Mouse (Mus musculus) forebrain, embryonic 12.5 days (tissue): ENCODE results near the gene Bid. TPM values are rescaled to one million over a fixed set of nuclear protein-coding genes. Genes with fewer than 3 reads are reported as not detected.
"Not testable (repeated sequence)": the region's sequence is repeated elsewhere in the genome, so short reads cannot be mapped to it uniquely, and the experiment has no call there.

Source experiments
- ATAC-seq: fragments of 200-750 bp; cut with Nextera tagmentation; 2 replicates; pipeline ENCODE4 v1.8.0; 2017; ENCODE audit warnings: moderate TSS enrichment; ENCODE audit not compliant: low FRiP score
- H3K27ac ChIP-seq: fragments of 300-500 bp; sonication (generic); 2 replicates; pipeline ENCODE4 v1.5.1; 2016; ENCODE audit warnings: mild to moderate bottlenecking
- H3K27me3 ChIP-seq: fragments of 300-500 bp; sonication (generic); 2 replicates; pipeline ENCODE4 v1.6.1; 2016; ENCODE audit warnings: mild to moderate bottlenecking
- H3K36me3 ChIP-seq: fragments of 300-500 bp; sonication (generic); replicated peaks from 2 replicates; pipeline ENCODE4 v1.6.1; 2016; ENCODE audit warnings: mild to moderate bottlenecking
- H3K4me1 ChIP-seq: fragments of 300-500 bp; sonication (generic); 2 replicates; pipeline ENCODE4 v1.6.1; 2016
- H3K4me2 ChIP-seq: fragments of 300-500 bp; sonication (generic); 2 replicates; pipeline ENCODE4 v1.6.1; 2016; ENCODE audit warnings: mild to moderate bottlenecking, moderate library complexity
- H3K4me3 ChIP-seq: fragments of 300-500 bp; sonication (generic); replicated peaks from 2 replicates; pipeline ENCODE4 v1.5.1; 2016; ENCODE audit warnings: mild to moderate bottlenecking
- H3K9ac ChIP-seq: fragments of 300-500 bp; sonication (generic); 2 replicates; pipeline ENCODE4 v1.6.1; 2016; ENCODE audit warnings: mild to moderate bottlenecking
- H3K9me3 ChIP-seq: fragments of 300-500 bp; sonication (generic); 2 replicates; pipeline ENCODE4 v1.6.1; 2016
- WGBS: fragments of 180-500 bp; shearing (Covaris S2); methylation state at CpG from one replicate; pipeline ENCODE4 v1.1.7; 2016; 5-methylcytosine and 5-hydroxymethylcytosine counted together
- polyA plus RNA-seq: library from polyadenylated mRNA; unstranded; fragments of >200 nt; fragmentation: Nextera tagmentation; extraction: Ambion mirVana; gene quantifications from 2 replicates; pipeline ENCODE4 v1.2.1, GENCODE M21; 2016

Gene Bid
- polyA plus RNA-seq, 1 experiment from 2014 or later = 15.6 TPM

DNA sequence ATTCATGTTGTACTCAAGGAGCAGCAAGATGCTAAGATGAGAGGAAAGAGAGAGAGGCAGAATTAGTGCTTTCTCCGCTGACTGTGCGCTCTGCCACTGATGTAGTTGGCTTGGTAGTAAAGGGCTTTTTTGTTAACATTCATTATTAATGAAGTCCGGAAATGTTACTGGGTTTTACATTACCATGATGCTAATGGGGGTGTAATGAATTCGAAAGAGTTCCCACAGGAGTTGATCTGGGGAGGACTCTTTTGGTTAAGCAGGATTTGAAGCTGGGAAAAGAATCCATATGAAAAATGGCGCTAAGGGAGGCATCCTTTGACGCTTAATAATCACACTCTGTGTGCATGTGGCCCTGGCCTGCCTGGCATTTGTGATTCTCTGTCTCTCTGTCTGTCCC, 32.2 kb downstream of the Bid start:
- Histone ChIP-seq H3K4me3 (no peak overlapping the region), H3K27me3 (no peaks in the 10 kb centered on the region), H3K9ac (no peak overlapping the region), H3K27ac (no peak overlapping the region), H3K36me3 (peaks cover 61% of the 10 kb centered on the region), H3K4me1 (no peaks in the 10 kb centered on the region), H3K4me2 (no peak overlapping the region), H3K9me3 (0 out of 2 replicates have a peak, but pooled peaks cover 2% of the 10 kb centered on the region)
- ATAC-seq = no peak
- 82% methylated on average over 6 of the region's 6 CpGs for WGBS

DNA sequence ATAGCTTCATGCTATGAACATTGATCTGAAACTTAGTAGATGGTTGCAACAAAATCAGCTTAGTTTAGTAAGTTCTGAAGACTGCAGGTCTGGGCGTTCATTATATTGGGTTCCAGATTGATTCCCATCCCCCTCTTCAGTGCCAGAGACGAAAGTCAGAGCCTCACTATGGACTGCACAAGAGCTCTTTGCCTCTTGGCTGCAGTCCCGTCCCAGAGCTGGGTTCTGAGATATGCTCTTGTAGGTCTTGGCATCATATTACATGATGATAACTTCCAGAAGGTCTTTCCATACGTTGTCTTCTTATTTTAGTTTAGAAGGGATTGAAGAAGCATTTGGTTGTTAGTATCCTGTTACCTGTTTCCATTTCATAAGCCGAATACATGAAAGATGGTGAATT, 37.6 kb downstream of the Bid start:
- ATAC-seq = no peak
- H3K27me3 ChIP-seq = no peaks in the 10 kb centered on the region
- 88% methylated on average over 5 of the region's 5 CpGs for WGBS

DNA sequence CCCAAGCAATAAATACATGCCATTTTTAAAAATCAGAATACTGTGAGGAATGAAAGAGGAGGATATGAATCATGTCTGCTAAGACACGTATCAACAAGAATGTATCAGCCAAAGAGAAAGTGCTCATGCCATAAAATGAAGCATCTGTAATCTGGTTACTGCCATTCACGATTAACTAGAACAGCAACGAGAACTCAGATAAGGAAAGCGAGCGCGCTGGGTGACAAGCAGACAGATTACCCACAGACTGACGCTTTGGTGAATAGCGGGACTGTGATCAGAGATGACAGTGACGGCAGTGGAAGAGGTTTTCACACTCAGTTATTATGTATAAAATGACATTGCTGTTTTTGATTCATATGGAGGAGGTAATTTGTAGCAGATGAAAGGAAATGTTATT, 42.8 kb downstream of the Bid start:
- peaks cover 21% of the 10 kb centered on the region for H3K36me3 ChIP-seq
- H3K27me3 ChIP-seq = no peaks in the 10 kb centered on the region
- ATAC-seq = no peak
- no peaks in the 10 kb centered on the region for H3K4me1 ChIP-seq
- H3K27ac ChIP-seq = no peak overlapping the region
- H3K4me3 ChIP-seq = no peak overlapping the region
- 88% methylated on average over 9 of the region's 9 CpGs for WGBS
- H3K4me2 ChIP-seq = no peak overlapping the region
- H3K9ac ChIP-seq = no peak overlapping the region
- no peaks in the 10 kb centered on the region for H3K9me3 ChIP-seq

More for the DNA sequence above, 37.6 kb downstream of the Bid start:
- Histone ChIP-seq H3K36me3 (peaks cover 61% of the 10 kb centered on the region), H3K4me2 (no peak overlapping the region), H3K4me3 (no peak overlapping the region), H3K4me1 (no peaks in the 10 kb centered on the region), H3K9me3 (0 out of 2 replicates have a peak, but pooled peaks cover 2% of the 10 kb centered on the region), H3K9ac (no peak overlapping the region), H3K27ac (no peak overlapping the region)

DNA sequence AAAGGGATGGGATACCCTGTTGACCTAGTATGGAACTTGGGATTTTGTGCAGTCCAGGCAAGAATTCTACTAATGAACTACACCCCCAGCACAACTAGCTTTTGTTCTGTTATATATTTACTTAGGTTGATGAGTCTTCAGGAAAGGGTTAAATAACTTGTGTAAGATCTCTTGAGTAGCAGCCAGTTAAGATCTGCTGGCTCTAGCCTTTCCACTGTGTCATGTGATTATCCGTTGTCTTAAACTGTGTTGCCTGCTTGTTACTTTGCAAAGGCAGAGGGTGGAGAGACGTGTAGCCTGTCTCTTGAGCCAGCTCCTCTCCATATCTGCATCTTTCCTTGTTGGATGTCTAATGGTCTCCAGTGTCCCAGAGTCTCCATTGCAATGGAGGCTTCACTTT, 45.4 kb downstream of the Bid start:
- Histone ChIP-seq H3K4me2 (no peak overlapping the region), H3K27ac (no peak overlapping the region), H3K4me3 (no peak overlapping the region), H3K9me3 (no peaks in the 10 kb centered on the region), H3K4me1 (no peaks in the 10 kb centered on the region), H3K27me3 (no peaks in the 10 kb centered on the region), H3K9ac (no peak overlapping the region), H3K36me3 (peaks cover 10% of the 10 kb centered on the region)
- no peak for ATAC-seq
- WGBS = 81% methylated on average over 2 of the region's 2 CpGs

DNA sequence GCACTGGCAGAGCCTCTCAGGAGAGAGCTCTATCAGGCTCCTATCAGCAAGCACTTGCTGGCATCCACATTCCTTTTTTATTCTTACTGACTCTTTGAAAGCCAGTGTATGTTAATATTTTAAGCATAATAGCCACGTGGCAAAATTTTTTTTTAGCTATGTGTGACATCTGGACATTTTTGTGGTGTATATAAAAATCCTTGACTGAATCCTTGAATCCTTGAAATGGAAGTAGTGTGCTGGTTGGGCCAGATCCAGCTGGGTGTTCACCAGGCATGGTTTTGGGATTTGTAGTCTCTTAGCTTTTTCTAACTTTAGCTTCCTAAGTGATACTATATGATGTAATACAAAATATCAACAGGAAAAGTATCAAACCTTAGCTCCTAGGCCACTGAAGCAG, 47.8 kb downstream of the Bid start:
- Histone ChIP-seq H3K4me2 (no peak overlapping the region), H3K27ac (no peak overlapping the region), H3K27me3 (no peaks in the 10 kb centered on the region), H3K9me3 (no peaks in the 10 kb centered on the region), H3K4me1 (no peaks in the 10 kb centered on the region), H3K4me3 (no peak overlapping the region), H3K36me3 (peaks cover 17% of the 10 kb centered on the region), H3K9ac (no peak overlapping the region)
- 83% methylated on average over 1 of the region's 1 CpGs for WGBS
- ATAC-seq = no peak

DNA sequence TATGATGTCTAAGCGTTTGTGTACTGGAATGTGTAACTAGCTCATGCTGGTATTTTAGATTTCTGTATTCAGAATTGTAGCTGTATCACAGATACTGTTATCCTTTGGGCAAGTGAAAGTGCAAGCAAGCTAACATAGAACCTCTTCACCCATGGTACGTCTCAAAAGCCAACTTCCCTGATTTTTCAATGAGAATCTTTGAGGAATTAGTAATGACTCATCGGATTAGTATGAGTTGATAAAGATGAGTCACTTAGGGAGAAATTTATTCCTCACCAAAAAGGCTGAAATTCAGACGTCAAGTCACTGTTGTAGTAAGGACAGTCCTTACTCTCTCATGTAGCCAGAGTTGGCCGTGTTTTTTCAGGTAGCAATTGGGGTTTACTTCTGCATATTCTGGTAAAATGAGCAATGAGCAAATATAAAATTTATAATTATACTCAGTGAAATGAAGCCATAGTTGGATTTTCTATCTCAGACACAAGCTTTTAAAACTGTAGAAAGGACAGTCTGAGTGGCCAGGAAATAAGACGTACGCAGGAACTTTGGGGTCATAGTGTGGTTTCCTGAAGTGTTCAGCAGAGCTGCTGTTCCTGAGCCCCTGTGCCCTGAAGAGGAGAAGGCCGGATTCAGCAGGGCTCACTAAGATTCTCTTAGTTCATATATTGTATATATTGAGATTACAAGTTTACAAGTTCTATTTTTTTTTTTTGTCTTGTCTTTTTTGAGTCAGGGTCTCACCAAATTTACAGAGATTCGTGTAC, 50.4 kb downstream of the Bid start:
- no peak overlapping the region for H3K9ac ChIP-seq
- no peak for ATAC-seq
- H3K4me1 ChIP-seq = no peaks in the 10 kb centered on the region
- H3K4me3 ChIP-seq = no peak overlapping the region
- 92% methylated on average over 9 of the region's 9 CpGs for WGBS
- no peaks in the 10 kb centered on the region for H3K9me3 ChIP-seq
- H3K4me2 ChIP-seq = no peak overlapping the region
- no peak overlapping the region for H3K27ac ChIP-seq
- no peaks in the 10 kb centered on the region for H3K27me3 ChIP-seq
- H3K36me3 ChIP-seq = peaks cover 28% of the 10 kb centered on the region

DNA sequence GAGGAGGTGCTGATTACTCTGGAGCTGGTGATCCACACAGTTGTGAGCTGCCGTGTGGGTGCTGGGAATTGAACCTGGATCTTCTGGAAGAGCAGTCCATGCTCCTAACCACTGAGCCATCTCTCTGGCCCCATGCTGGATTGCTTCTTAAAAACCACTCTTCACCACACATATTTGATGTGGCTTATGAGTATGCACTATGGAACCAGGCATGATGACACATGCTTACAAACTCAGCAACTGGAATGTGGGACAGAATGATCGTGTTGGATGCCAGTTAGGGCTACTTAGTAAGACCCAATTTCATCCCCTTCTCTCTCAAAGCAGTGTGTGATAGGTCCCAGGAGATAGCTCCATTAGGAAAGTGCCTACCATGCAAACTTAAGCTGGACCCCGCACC, 56.6 kb downstream of the Bid start:
- Histone ChIP-seq H3K4me1 (peaks cover 8% of the 10 kb centered on the region), H3K9ac (no peak overlapping the region), H3K27me3 (no peaks in the 10 kb centered on the region), H3K4me2 (no peak overlapping the region), H3K4me3 (no peak overlapping the region), H3K27ac (no peak overlapping the region), H3K36me3 (peaks cover 24% of the 10 kb centered on the region), H3K9me3 (no peaks in the 10 kb centered on the region)
- WGBS = 95% methylated on average over 3 of the region's 3 CpGs
- no peak for ATAC-seq

DNA sequence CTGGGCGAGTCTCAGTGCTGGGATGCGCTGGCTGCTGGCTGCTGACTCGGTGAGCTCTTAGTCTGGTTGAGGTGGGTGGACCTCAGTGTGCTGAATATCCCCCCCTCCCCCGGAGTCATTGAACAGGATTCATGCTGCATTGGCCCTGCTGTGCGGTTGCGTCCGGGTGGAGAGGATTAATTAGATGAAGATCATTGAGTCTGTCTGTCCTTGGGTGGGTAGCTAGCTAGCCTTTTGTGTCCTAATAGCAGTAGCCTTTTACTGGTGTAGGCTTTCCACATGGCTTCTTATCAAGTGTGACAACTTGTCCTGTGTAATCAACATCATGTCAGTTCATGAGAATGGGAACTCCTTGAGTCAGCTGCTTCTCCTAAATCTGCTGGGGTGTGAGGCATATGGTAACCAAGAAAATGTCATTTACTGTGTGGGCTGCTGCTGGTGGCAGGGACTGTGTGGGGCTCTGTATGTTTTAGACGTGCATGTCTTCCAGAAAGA, 58.4 kb downstream of the Bid start:
- Histone ChIP-seq H3K9me3 (no peaks in the 10 kb centered on the region), H3K4me2 (no peak overlapping the region), H3K9ac (no peak overlapping the region), H3K4me1 (peaks cover 8% of the 10 kb centered on the region), H3K27me3 (no peaks in the 10 kb centered on the region), H3K27ac (peak overlapping the region; percentile 63), H3K36me3 (peaks cover 30% of the 10 kb centered on the region), H3K4me3 (no peak overlapping the region)
- WGBS = 25% methylated on average over 8 of the region's 8 CpGs
- peak; percentile 80 for ATAC-seq

DNA sequence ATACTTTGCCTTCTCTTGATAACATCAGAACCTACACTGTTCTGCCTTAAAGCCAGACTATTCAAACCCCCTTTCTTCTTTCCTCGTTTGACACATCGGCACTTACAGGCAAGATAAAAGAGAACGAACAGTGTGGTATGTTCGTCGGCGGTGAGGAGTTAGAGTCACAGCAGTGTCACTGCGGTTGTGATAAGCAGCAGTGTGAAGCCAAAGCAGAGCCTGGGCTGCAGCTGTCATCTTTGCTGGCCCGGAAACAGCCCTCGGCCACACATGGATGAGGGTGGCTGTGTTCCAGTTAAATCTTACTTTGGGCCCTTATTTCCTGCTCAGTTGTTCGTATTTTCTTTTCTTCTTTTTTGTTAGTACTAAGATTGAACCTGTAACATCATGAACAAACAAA, 62.2 kb downstream of the Bid start:
- no peaks in the 10 kb centered on the region for H3K9me3 ChIP-seq
- H3K27me3 ChIP-seq = no peaks in the 10 kb centered on the region
- no peak overlapping the region for H3K4me2 ChIP-seq
- peaks cover 35% of the 10 kb centered on the region for H3K36me3 ChIP-seq
- ATAC-seq = no peak
- no peak overlapping the region for H3K4me3 ChIP-seq
- H3K4me1 ChIP-seq = peaks cover 8% of the 10 kb centered on the region
- H3K9ac ChIP-seq = no peak overlapping the region
- 95% methylated on average over 10 of the region's 10 CpGs for WGBS
- no peak overlapping the region for H3K27ac ChIP-seq

DNA sequence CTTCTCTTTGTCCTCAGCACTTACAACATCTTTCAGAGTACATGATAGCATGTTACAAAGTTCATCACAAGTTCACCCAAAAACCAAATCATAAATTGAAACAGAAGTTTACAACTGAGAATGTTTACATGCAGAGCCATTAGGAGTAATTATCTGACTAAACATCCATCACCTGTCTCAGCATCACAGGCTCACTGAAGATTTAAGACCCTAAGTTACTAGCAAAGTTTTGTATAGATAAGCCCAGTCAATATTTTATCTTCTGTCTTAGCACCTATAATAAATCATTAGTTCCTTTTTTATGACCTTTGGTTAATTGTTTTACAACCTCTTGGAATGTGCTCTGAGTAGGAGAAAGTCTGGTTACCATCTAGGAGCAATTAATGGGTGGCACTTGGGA, 65.9 kb downstream of the Bid start:
- peaks cover 43% of the 10 kb centered on the region for H3K36me3 ChIP-seq
- not testable (repeated sequence) for ATAC-seq

More for the DNA sequence above, 65.9 kb downstream of the Bid start:
- H3K4me2 ChIP-seq, H3K9ac ChIP-seq, H3K4me1 ChIP-seq, H3K4me3 ChIP-seq, H3K9me3 ChIP-seq, H3K27ac ChIP-seq, H3K27me3 ChIP-seq: not testable (repeated sequence)

Other genes with a start within 250 kb of the Bid start
- gene Slc25a18, start 143.3 kb downstream of the Bid start, polyA plus RNA-seq = 0.60 and 0.77 TPM in 2 replicates
- gene Atp6v1e1, start 94.1 kb downstream of the Bid start, polyA plus RNA-seq = 146 and 154 TPM in 2 replicates
- gene Bcl2l13, start 80.6 kb downstream of the Bid start, polyA plus RNA-seq = 45.6 and 49.6 TPM in 2 replicates
- gene Mical3, start 214.1 kb upstream of the Bid start, polyA plus RNA-seq = 17.6 and 18.8 TPM in 2 replicates